Mouse (Mus musculus): Measurements from ENCODE around the gene Spata31d1d. TPM values are rescaled to one million over a fixed set of nuclear protein-coding genes. Genes with fewer than 3 reads are reported as not detected.

Gene Spata31d1d
- polyA plus RNA-seq (2015; fragmentation: Illumina TruSeq; extraction: RNeasy Lipid Tissue Mini Kit (QIAGEN cat#74804); ENCODE audit: low read depth, low replicate concordance) = 0.10 TPM

DNA sequence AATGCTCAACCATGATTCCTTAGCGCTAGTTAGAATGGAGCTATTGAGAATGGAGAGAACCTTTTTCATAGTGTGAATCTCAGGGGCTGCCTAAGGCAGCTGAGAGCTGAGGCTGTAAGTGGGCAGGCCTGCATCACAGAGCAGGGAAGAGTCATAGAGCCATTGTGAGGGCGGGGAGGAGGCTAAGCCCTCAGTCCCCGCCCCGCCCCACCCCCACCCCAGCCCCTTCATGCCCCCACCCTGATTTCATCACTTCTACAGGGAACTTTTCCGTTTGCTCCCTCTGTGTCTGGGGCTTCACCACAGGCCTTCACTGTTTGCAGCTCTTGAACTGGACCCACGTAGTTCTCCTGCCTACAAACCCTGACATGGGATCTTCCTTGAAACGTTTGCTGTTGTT, at the start of gene Spata31d1d:
Gene Spata31d1d (minus strand): TSS at position 101 of the 400 bp plus-strand sequence.

GRCm38 (mm10) chr13:59769296-59770163, 38.0 kb upstream of the Spata31d1d start, which contains the start of gene Isca1:
TSS of gene Isca1 (minus strand) at chr13:59769810.

DNA sequence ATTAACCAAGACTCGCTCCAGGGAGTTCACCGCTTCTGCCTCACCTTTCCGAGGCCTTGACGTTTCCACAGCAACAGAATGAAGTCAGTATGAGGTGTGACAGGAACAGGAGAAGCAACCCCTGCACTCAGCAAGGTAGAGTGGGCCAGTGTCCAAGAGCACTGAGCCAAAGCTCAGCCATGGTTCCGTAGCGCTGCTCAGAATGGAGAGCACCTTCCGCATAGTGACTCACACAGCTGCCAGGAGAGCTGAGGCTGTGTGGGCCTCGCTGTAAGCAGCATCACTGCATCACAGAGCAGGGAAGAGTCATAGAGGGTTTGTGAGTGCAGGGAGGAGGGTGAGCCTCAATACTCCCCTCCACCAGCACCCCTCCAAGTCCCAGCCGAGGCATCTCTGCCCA, 15.2 kb upstream of the Spata31d1d start, which contains the start of gene 1700014D04Rik:
Gene 1700014D04Rik (minus strand): TSS at position 42 of the 400 bp plus-strand sequence.

DNA sequence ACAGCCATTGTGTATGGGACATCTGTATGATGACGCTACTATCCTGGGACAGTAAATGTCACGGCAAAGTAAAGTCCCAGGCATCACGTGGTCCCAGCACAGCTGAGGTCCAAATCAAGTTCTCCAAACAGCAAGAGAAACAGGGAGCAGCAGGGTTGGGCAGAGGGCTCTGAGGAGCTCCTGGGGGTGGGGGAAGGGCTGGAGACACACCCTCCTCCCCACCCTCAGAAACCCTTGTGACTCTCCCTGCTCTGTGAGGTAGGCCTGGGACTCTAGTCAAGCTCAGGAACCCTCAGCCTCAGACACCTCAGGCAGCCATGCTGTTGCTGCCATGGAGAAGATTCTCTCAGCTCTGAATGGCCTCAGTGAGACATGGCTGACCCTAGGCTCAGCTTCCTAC, 19.6 kb downstream of the Spata31d1d start, which contains the start of gene Spata31d1b:
Gene Spata31d1b (plus strand): TSS at position 301 of the 400 bp plus-strand sequence.

DNA sequence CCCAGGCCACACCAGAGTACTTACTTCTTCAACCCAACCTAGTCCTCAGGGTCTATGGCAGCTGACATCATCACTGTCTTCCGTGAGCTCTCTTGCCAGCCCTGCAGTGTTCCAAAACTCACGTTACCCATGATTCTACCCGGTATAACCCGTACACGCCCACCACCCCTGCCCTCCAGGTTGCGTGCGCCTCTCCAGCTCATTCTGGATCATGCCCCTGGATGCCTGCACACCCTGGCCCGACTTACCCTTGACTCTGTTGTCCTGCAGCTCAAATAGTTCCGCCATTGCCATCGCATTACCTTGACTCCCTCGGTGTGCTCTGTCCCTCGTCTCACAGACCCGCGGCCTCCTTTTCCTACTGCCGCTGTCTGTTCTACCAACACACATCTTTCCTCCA, 21.3 kb downstream of the Spata31d1d start, which contains the start of gene Spata31d1a:
Gene Spata31d1a (minus strand): TSS at position 101 of the 400 bp plus-strand sequence.

DNA sequence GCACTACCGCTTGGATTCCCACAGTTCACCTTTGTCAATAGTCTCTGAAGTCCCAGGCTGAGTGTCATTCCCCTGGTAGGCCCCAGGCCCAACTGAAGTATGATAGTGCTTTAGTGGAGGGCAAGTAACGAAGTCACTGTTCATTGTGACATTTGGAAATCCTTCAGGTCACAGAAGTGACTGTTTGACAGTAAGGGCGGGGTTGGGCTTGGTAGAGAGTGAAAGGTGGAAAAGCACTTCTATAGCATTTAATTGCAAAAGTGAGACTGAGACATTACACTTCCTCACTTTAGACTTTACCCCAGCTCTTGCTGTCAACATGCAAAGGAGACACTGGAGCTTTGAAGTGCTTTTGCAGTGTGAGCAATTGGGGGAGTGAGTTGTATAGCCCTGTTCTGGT, 37.5 kb downstream of the Spata31d1d start, which contains the start of gene 4921517D22Rik:
Gene 4921517D22Rik (minus strand): TSS at position 101 of the 400 bp plus-strand sequence.

Other genes with a start within 250 kb of the Spata31d1d start
- gene Agtpbp1, start 146.5 kb downstream of the Spata31d1d start, polyA plus RNA-seq (2015; fragmentation: Illumina TruSeq; extraction: RNeasy Lipid Tissue Mini Kit (QIAGEN cat#74804); ENCODE audit: low read depth, low replicate concordance) = 164 TPM
- 56.5 TPM for gene Naa35, start 146.5 kb downstream of the Spata31d1d start, polyA plus RNA-seq (2015; fragmentation: Illumina TruSeq; extraction: RNeasy Lipid Tissue Mini Kit (QIAGEN cat#74804); ENCODE audit: low read depth, low replicate concordance)
- gene Golm1, start 55.9 kb downstream of the Spata31d1d start, polyA plus RNA-seq (2015; fragmentation: Illumina TruSeq; extraction: RNeasy Lipid Tissue Mini Kit (QIAGEN cat#74804); ENCODE audit: low read depth, low replicate concordance) = 20.0 TPM
- not detected for gene 4921517D22Rik, start 37.6 kb downstream of the Spata31d1d start, polyA plus RNA-seq (2015; fragmentation: Illumina TruSeq; extraction: RNeasy Lipid Tissue Mini Kit (QIAGEN cat#74804); ENCODE audit: low read depth, low replicate concordance)
- not detected for gene Spata31d1a, start 21.4 kb downstream of the Spata31d1d start, polyA plus RNA-seq (2015; fragmentation: Illumina TruSeq; extraction: RNeasy Lipid Tissue Mini Kit (QIAGEN cat#74804); ENCODE audit: low read depth, low replicate concordance)
- gene Spata31d1b, start 19.5 kb downstream of the Spata31d1d start, polyA plus RNA-seq (2015; fragmentation: Illumina TruSeq; extraction: RNeasy Lipid Tissue Mini Kit (QIAGEN cat#74804); ENCODE audit: low read depth, low replicate concordance) = not detected
- 0.73 TPM for gene 1700014D04Rik, start 15.0 kb upstream of the Spata31d1d start, polyA plus RNA-seq (2015; fragmentation: Illumina TruSeq; extraction: RNeasy Lipid Tissue Mini Kit (QIAGEN cat#74804); ENCODE audit: low read depth, low replicate concordance)
- 237 TPM for gene Isca1, start 38.1 kb upstream of the Spata31d1d start, polyA plus RNA-seq (2015; fragmentation: Illumina TruSeq; extraction: RNeasy Lipid Tissue Mini Kit (QIAGEN cat#74804); ENCODE audit: low read depth, low replicate concordance)
- not detected for gene Gm49354, start 50.5 kb upstream of the Spata31d1d start, polyA plus RNA-seq (2015; fragmentation: Illumina TruSeq; extraction: RNeasy Lipid Tissue Mini Kit (QIAGEN cat#74804); ENCODE audit: low read depth, low replicate concordance)
- gene Tut7, start 91.4 kb upstream of the Spata31d1d start, polyA plus RNA-seq (2015; fragmentation: Illumina TruSeq; extraction: RNeasy Lipid Tissue Mini Kit (QIAGEN cat#74804); ENCODE audit: low read depth, low replicate concordance) = 42.0 TPM